Mouse (Mus musculus) stomach, embryonic 15.5 days (tissue): ENCODE data around the gene Dnal1. TPM values are rescaled to one million over a fixed set of nuclear protein-coding genes. Genes with fewer than 3 reads are reported as not detected.
"Not testable (repeated sequence)": the region's sequence is repeated elsewhere in the genome, so short reads cannot be mapped to it uniquely, and the experiment has no call there.

Experiments
- ATAC-seq: fragments of 200-750 bp; cut with Nextera tagmentation; 2 replicates; pipeline ENCODE4 v1.8.0; 2017; ENCODE audit warnings: low read depth, moderate number of reproducible peaks, moderate TSS enrichment; ENCODE audit not compliant: insufficient read depth, low FRiP score
- H3K27ac ChIP-seq: fragments of 300-500 bp; sonication (generic); 2 replicates; pipeline ENCODE4 v1.5.1; 2015; ENCODE audit warnings: mild to moderate bottlenecking, inconsistent platforms
- H3K27me3 ChIP-seq: fragments of 300-500 bp; sonication (generic); replicated peaks from 2 replicates; pipeline ENCODE4 v1.6.1; 2015; ENCODE audit warnings: inconsistent platforms
- H3K36me3 ChIP-seq: fragments of 300-500 bp; sonication (generic); 2 replicates; pipeline ENCODE4 v1.6.1; 2015; ENCODE audit warnings: inconsistent platforms
- H3K4me1 ChIP-seq: fragments of 300-500 bp; sonication (generic); 2 replicates; pipeline ENCODE4 v1.6.1; 2015; ENCODE audit warnings: inconsistent platforms
- H3K4me2 ChIP-seq: fragments of 300-500 bp; sonication (generic); 2 replicates; pipeline ENCODE4 v1.6.1; 2015; ENCODE audit warnings: mild to moderate bottlenecking, inconsistent platforms
- H3K4me3 ChIP-seq: fragments of 300-500 bp; sonication (generic); replicated peaks from 2 replicates; pipeline ENCODE4 v1.5.1; 2015; ENCODE audit warnings: inconsistent platforms
- H3K9ac ChIP-seq: fragments of 300-500 bp; sonication (generic); 2 replicates; pipeline ENCODE4 v1.6.1; 2015; ENCODE audit warnings: inconsistent platforms
- H3K9me3 ChIP-seq: fragments of 300-500 bp; sonication (generic); 2 replicates; pipeline ENCODE4 v1.6.1; 2016; ENCODE audit warnings: inconsistent platforms
- WGBS: fragments of 180-500 bp; shearing (Covaris S2); methylation state at CpG from one replicate; pipeline ENCODE4 v1.1.7; 2015; 5-methylcytosine and 5-hydroxymethylcytosine counted together
- polyA plus RNA-seq: library from polyadenylated mRNA; unstranded; fragments of >200 nt; fragmentation: Nextera tagmentation; extraction: Ambion mirVana; gene quantifications from 2 replicates; pipeline ENCODE4 v1.2.1, GENCODE M21; 2015

Gene Dnal1
- polyA plus RNA-seq, 1 experiment from 2014 or later, result 5.3 TPM

DNA sequence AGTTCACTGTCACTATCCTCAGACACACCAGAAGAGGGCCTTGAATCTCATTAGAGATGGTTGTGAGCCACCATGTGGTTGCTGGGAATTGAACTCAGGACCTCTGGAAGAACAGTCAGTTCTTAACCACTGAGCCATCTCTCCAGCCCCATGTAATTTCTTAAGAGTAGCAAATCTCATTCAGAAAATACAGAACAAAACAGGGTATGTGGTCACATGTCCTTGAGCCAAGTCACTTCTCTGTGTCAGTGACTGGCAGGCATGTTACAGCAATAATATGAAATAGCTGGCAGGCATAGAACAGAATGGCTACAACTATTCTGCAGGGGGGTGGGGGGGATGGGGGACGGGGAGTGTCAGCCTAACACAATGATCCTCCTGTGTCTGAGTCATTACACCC, 14.1 kb upstream of the Dnal1 start:
- no peak for ATAC-seq
- Histone ChIP-seq H3K4me2 (peak overlapping the region; percentile 83), H3K27me3 (no peaks in the 10 kb centered on the region), H3K4me3 (peak overlapping the region; percentile 52; the same call in 1 of the 2 replicates), H3K36me3 (no peaks in the 10 kb centered on the region), H3K4me1 (no peaks in the 10 kb centered on the region), H3K9ac (no peak overlapping the region), H3K9me3 (no peaks in the 10 kb centered on the region), H3K27ac (no peak overlapping the region)
- 65% methylated on average over 1 of the region's 1 CpGs for WGBS

DNA sequence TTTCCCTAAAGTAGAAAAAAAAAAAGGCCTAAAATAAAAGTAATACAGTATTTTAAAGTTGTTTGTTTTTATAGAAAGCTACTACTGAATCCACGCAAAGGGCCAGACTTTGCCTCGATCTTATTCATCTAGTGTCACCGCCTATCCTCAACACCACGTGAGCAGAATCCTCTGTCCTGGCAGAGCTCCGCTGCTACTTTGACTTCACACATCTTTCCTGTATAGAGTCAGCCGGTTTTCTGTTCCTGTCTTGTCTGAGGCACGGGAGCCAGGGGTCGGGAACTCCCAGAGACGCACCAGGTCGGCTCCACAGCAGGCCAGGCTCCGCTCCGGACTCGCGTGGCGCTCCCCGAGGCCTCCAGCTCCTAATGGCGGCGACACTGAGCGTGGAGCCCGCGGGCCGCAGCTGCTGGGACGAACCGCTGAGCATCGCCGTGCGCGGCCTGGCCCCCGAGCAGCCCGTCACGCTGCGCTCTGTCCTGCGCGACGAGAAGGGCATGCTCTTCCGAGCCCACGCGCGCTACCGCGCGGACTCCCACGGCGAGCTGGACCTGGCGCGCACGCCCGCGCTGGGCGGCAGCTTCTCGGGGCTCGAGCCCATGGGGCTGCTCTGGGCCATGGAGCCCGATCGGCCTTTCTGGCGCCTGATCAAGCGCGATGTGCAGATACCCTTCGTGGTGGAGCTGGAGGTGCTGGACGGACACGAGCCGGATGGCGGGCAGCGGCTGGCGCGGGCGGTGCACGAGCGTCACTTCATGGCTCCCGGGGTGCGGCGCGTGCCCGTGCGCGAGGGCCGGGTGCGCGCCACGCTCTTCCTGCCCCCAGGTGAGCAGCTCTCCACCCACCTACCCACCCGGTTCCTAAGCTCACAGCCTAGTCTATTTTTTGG, 13.3 kb upstream of the Dnal1 start, which contains the start of gene Acot6:
TSS of gene Acot6 (plus strand) at position 51 of the 889 bp plus-strand sequence.
- under 1% methylated on average over 73 of the region's 80 CpGs for WGBS
- not testable (repeated sequence) for H3K27me3 ChIP-seq, H3K4me1 ChIP-seq, H3K36me3 ChIP-seq, H3K27ac ChIP-seq, H3K9me3 ChIP-seq
- peak within 1 kb of the TSS; percentile 52 for H3K4me3 ChIP-seq
- H3K4me2 ChIP-seq, result peak within 1 kb of the TSS; percentile 83
- peak within 1 kb of the TSS; percentile 40; the same call in 1 of the 2 replicates for H3K9ac ChIP-seq
- peak; percentile 60; the same call in 1 of the 2 replicates for ATAC-seq

DNA sequence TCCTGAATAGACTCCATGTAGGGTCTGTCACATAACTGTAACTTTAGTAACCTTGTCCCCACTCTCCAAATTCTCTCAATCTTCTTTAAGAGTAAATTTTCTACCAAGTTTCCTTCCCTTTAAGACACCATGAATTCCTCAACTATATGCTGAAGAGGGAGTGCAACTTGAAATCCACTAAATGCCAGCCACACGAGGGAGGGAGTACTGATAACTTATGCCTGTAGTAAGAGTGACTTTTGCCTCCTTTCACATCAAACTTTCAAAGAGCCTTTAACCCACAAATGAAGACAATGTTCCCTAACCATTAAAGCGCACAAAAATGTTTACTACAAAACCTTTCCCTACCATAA, 12.7 kb upstream of the Dnal1 start:
- Histone ChIP-seq H3K4me3 (peak overlapping the region; percentile 52), H3K4me1 (no peaks in the 10 kb centered on the region), H3K36me3 (no peaks in the 10 kb centered on the region), H3K27ac (no peak overlapping the region), H3K27me3 (no peaks in the 10 kb centered on the region), H3K9ac (no peak overlapping the region), H3K9me3 (no peaks in the 10 kb centered on the region), H3K4me2 (peak overlapping the region; percentile 83)
- ATAC-seq, result no peak
- 47% methylated on average over 2 of the region's 2 CpGs for WGBS

DNA sequence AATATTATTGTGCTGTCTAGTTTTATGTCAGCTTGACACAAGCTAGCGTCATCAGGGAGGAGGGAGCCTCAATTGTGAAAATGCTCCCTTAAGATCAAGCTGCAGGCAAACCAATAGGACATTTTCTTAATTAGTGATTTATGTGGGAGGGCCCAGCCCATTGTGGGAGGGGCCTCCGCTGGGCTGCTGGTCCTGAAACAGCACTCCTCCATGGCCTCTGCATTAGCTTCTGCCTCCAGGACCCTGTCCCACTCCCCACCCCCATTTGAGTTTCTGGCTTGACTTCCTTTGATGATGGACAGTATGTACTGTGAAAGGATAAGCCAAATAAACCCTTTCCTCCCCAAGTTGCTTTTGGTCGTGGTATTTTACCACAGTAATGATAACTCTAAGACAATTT, 7.2 kb upstream of the Dnal1 start:
- no peak overlapping the region for H3K4me2 ChIP-seq
- no peaks in the 10 kb centered on the region for H3K9me3 ChIP-seq
- no peak overlapping the region for H3K4me3 ChIP-seq
- ATAC-seq, result no peak
- no peaks in the 10 kb centered on the region; the same call in 1 of the 2 replicates for H3K36me3 ChIP-seq
- WGBS, result 74% methylated on average over 3 of the region's 3 CpGs
- no peak overlapping the region for H3K27ac ChIP-seq
- H3K27me3 ChIP-seq, result no peaks in the 10 kb centered on the region
- H3K9ac ChIP-seq, result no peak overlapping the region
- no peaks in the 10 kb centered on the region for H3K4me1 ChIP-seq

DNA sequence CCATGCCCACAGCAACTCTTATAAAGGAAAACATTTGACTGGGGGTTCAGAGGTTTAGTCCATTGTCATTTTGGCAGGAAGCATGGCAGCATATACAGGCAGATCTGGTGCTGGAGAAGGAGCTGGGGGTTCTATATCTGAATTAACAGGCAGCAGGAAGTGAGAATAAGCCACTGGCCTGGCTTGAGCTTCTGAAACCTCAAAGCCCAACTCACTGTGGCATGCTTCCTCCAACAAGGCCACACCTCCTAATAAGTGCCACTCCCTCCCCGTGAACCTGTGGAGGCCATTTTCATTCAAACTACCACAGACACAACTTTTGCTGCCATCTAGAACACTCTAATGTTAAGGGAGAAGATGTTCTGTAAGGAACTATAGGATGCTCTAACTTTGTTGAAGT, 6.5 kb upstream of the Dnal1 start:
- H3K27me3 ChIP-seq, result no peaks in the 10 kb centered on the region
- no peak overlapping the region for H3K9ac ChIP-seq
- H3K4me3 ChIP-seq, result no peak overlapping the region
- H3K36me3 ChIP-seq, result no peaks in the 10 kb centered on the region; the same call in 1 of the 2 replicates
- H3K4me2 ChIP-seq, result no peak overlapping the region
- no peak for ATAC-seq
- 72% methylated on average over 1 of the region's 1 CpGs for WGBS
- no peaks in the 10 kb centered on the region for H3K9me3 ChIP-seq
- no peak overlapping the region for H3K27ac ChIP-seq
- H3K4me1 ChIP-seq, result no peaks in the 10 kb centered on the region

DNA sequence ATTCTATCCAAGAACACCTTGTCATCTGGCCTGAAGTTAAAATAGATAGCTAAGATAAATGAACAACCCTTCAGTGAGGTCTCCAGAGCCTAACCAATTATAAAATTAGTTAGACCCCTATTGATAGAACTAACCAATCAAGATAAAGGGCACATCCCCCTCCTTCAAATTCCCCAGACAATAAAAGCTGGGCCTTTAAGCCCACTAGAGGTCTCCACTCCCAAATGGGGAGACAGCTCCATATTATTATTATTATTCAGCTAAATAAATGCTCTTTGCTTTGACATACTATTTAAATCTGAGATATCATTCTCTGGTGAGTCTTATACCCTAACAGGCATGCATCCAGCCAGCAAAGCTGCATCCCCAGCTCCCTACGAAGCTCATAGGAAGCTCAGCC, 4.2 kb upstream of the Dnal1 start:
- H3K4me2 ChIP-seq, result no peak overlapping the region
- no peak for ATAC-seq
- 66% methylated on average over 1 of the region's 1 CpGs for WGBS

DNA sequence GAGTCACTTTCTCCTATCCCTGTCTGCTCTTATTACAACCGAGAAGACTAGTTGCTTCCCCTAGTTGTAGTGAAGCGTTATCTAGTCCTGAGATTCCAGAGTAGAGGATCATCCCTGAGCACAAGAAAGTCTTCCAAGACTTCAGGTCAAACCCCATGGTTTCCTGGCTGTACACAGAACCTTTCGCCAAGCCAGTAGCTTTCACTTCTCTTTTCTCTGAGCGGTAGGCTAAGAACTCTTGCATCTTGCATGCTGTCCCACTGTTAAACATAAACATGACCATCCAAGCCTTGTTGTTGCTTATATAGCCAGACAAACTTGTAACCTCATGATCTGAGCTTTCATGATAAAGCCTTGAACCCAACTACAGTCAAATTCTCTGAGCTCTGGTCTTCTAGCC, 3.4 kb upstream of the Dnal1 start:
- Histone ChIP-seq H3K4me1 (peaks cover 9% of the 10 kb centered on the region; the same call in 1 of the 2 replicates), H3K36me3 (no peaks in the 10 kb centered on the region; the same call in 1 of the 2 replicates), H3K9me3 (no peaks in the 10 kb centered on the region), H3K27me3 (no peaks in the 10 kb centered on the region), H3K4me2 (no peak overlapping the region), H3K4me3 (no peak overlapping the region), H3K9ac (no peak overlapping the region), H3K27ac (no peak overlapping the region)
- WGBS, result 86% methylated on average over 4 of the region's 4 CpGs
- no peak for ATAC-seq

More for the DNA sequence above, 4.2 kb upstream of the Dnal1 start:
- Histone ChIP-seq H3K27me3 (no peaks in the 10 kb centered on the region), H3K36me3 (no peaks in the 10 kb centered on the region; the same call in 1 of the 2 replicates), H3K9ac (no peak overlapping the region), H3K4me3 (no peak overlapping the region), H3K9me3 (no peaks in the 10 kb centered on the region), H3K27ac (no peak overlapping the region), H3K4me1 (peaks cover 5% of the 10 kb centered on the region; the same call in 1 of the 2 replicates)

DNA sequence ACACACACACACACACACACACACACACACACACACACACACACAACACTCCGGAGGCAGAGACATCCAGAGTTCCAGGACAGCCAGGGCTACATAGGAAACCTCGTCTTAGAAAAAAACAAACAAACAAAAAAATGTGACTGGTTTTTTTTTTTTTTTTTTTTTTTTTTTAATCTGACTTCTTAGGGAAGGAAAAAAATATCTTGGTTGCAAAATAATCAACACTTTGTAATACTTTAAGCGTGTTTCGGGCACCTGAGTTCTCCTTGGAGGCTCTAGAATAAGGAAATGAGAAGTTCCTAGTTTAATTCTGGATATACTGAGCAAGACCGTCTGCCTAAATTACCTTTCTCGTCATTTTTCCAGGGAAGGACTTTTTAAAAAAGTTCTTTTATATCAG, 490 bp upstream of the Dnal1 start:
- ATAC-seq, result no peak
- no peak overlapping the region for H3K9ac ChIP-seq

DNA sequence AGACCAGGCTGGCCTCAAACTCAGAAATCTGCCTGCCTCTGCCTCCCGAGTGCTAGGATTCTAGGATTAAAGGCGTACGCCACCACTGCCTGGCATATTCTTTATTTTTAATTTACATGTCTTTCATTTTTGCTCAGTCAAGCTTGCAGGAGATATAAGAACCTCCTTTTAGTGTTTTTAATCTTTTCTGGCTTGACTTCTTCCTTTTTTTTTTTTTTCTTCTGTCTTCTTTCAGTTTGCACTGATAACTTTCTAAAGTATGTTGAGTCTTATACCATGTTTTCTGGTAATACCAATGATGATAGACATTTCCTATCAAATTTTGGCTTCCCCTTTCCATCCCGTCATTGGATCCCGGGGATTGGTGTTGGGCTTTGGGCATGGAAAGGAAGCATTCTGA, 5.4 kb downstream of the Dnal1 start:
- no peak overlapping the region for H3K4me2 ChIP-seq
- H3K9ac ChIP-seq, result no peak overlapping the region
- H3K27ac ChIP-seq, result no peak overlapping the region
- ATAC-seq, result no peak
- H3K9me3 ChIP-seq, result no peaks in the 10 kb centered on the region
- no peaks in the 10 kb centered on the region for H3K27me3 ChIP-seq
- 93% methylated on average over 5 of the region's 5 CpGs for WGBS
- peaks cover 7% of the 10 kb centered on the region; the same call in 1 of the 2 replicates for H3K4me1 ChIP-seq
- no peak overlapping the region for H3K4me3 ChIP-seq
- H3K36me3 ChIP-seq, result no peaks in the 10 kb centered on the region

More for the DNA sequence above, 490 bp upstream of the Dnal1 start:
- Histone ChIP-seq H3K4me3 (peak overlapping the region; percentile 83), H3K36me3 (no peaks in the 10 kb centered on the region; the same call in 1 of the 2 replicates), H3K4me1 (peaks cover 9% of the 10 kb centered on the region; the same call in 1 of the 2 replicates), H3K9me3 (no peaks in the 10 kb centered on the region), H3K4me2 (peak overlapping the region; percentile 71), H3K27me3 (no peaks in the 10 kb centered on the region), H3K27ac (no peak overlapping the region)
- WGBS, result 33% methylated on average over 6 of the region's 6 CpGs

DNA sequence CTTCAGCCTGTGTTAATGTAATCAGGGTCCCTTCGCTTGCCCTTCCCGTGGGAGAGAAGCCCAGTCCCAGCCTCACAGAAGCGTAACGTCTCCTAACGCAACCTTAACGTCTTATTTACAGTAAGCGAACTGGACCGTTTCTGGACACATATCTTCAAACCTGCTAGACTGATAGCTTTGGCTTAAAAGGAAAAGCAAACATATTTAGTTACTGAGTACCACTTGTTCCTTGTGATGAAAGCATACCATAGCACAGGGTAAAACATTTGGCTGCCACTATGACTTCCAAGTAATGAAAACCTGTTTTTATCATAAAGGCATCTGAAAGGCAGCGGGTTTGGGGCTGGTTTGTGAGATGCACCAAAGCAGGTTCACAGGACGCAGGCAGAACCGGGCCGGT, 11.7 kb downstream of the Dnal1 start:
- WGBS, result 66% methylated on average over 12 of the region's 12 CpGs
- ATAC-seq, result no peak
- no peak overlapping the region for H3K4me2 ChIP-seq
- H3K27ac ChIP-seq, result no peak overlapping the region
- no peaks in the 10 kb centered on the region for H3K36me3 ChIP-seq
- no peak overlapping the region for H3K9ac ChIP-seq
- no peak overlapping the region for H3K4me3 ChIP-seq
- H3K9me3 ChIP-seq, result no peaks in the 10 kb centered on the region
- H3K4me1 ChIP-seq, result no peaks in the 10 kb centered on the region
- no peaks in the 10 kb centered on the region for H3K27me3 ChIP-seq

DNA sequence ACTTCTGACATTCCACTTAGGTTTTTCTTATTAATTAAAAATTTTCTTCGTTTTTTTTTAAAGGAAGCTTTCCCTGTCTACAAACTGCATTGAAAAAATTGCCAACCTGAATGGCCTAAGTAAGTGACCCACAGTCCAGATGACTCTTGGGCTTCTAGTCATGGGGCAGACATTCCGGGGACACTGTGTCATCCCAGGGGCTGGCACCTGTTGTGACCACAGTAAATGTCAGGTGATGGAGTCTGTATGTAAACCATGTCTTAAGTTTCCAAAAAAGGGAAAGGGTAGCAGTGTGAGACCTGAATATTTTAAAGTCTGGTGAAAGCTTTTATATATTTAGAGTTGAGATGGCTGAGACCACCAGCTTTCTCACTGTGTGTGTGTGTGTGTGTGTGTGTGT, 12.7 kb downstream of the Dnal1 start:
- H3K9ac ChIP-seq, result no peak overlapping the region
- no peaks in the 10 kb centered on the region for H3K9me3 ChIP-seq
- H3K4me3 ChIP-seq, result no peak overlapping the region
- H3K4me2 ChIP-seq, result no peak overlapping the region
- no peaks in the 10 kb centered on the region for H3K4me1 ChIP-seq
- no peak for ATAC-seq
- WGBS, result 82% methylated on average over 2 of the region's 2 CpGs
- no peak overlapping the region for H3K27ac ChIP-seq
- no peaks in the 10 kb centered on the region for H3K27me3 ChIP-seq
- peaks cover 4% of the 10 kb centered on the region for H3K36me3 ChIP-seq

DNA sequence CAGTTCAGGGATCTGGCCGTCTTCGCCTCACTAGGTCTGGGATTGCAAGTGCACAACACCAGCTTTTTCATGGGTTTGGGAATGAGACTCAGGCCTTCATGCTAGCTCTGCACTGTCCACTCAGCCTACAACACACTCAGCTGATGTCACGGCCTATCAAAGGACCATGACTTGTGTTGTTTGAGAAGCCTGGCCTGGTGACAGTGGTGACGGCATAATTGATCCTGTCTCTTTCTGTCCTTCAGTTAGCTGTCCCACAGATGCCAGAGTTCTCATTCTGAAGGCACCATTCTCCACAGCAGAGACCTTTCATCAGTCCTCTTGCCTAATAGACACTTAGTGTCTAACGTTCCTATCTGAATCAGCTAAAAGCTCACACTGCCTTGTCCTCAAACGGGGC, 14.4 kb downstream of the Dnal1 start:
- no peaks in the 10 kb centered on the region for H3K4me1 ChIP-seq
- H3K27me3 ChIP-seq, result no peaks in the 10 kb centered on the region
- no peaks in the 10 kb centered on the region for H3K9me3 ChIP-seq
- no peak for ATAC-seq
- no peak overlapping the region for H3K9ac ChIP-seq
- H3K36me3 ChIP-seq, result peaks cover 4% of the 10 kb centered on the region
- no peak overlapping the region for H3K4me2 ChIP-seq
- H3K4me3 ChIP-seq, result no peak overlapping the region
- no peak overlapping the region for H3K27ac ChIP-seq
- WGBS, result 86% methylated on average over 6 of the region's 6 CpGs
